Mouse (Mus musculus) frontal cortex, postnatal 25 days (tissue): ENCODE results near the gene Cd3eap.

Experiments used
- DNase-seq, 2 experiments: peaks; one replicate each; pipeline ENCODE4 v3.0.0; 2022; ENCODE audit warnings: low spot score in 2 of 2

Cd3eap gene

GRCm38 (mm10) chr7:19362276-19362675 is 3.0 kb upstream of the Cd3eap start:
- DNase-seq, result no peak

GRCm38 (mm10) chr7:19361720-19362119 is 2.4 kb upstream of the Cd3eap start:
- DNase-seq, result peak; percentile 39 to 60

GRCm38 (mm10) chr7:19360944-19361343 is 1.7 kb upstream of the Cd3eap start:
- DNase-seq, result peak; percentile 76 to 80

- peak; percentile 48 to 52 for DNase-seq
Measured at GRCm38 (mm10) chr7:19359892-19360641, 784 bp upstream of the Cd3eap start.

- DNase-seq, result no peak
Measured at GRCm38 (mm10) chr7:19358634-19359033, 649 bp downstream of the Cd3eap start.

GRCm38 (mm10) chr7:19357381-19358375 is 1.6 kb downstream of the Cd3eap start:
- DNase-seq, result no peak

- no peak for DNase-seq
Measured at GRCm38 (mm10) chr7:19356311-19356710, 3.0 kb downstream of the Cd3eap start.

- no peak for DNase-seq
Measured at GRCm38 (mm10) chr7:19354991-19355390, 4.3 kb downstream of the Cd3eap start.

GRCm38 (mm10) chr7:19350221-19350620 is 9.1 kb downstream of the Cd3eap start:
- no peak for DNase-seq

- DNase-seq, result no peak
Measured at GRCm38 (mm10) chr7:19349188-19349915, 9.9 kb downstream of the Cd3eap start.

GRCm38 (mm10) chr7:19344938-19345471 is 14.3 kb downstream of the Cd3eap start:
- peak; percentile 86 to 91 for DNase-seq

GRCm38 (mm10) chr7:19344237-19344847 is 14.9 kb downstream of the Cd3eap start, which contains the start of gene Ercc1:
TSS of gene Ercc1 (plus strand) at chr7:19344778.
- DNase-seq, result no peak

- peak in 1 of 2 experiments; percentile 48 for DNase-seq
Measured at GRCm38 (mm10) chr7:19343210-19343808, 16.0 kb downstream of the Cd3eap start.

GRCm38 (mm10) chr7:19342481-19343027 is 16.7 kb downstream of the Cd3eap start:
- DNase-seq, result peak; percentile 89 to 91

- DNase-seq, result no peak
Measured at GRCm38 (mm10) chr7:19341761-19342409, 17.4 kb downstream of the Cd3eap start.

GRCm38 (mm10) chr7:19341250-19341649 is 18.0 kb downstream of the Cd3eap start:
- DNase-seq, result no peak

- no peak for DNase-seq
Measured at GRCm38 (mm10) chr7:19338596-19338995, 20.7 kb downstream of the Cd3eap start.

GRCm38 (mm10) chr7:19338060-19338459 is 21.2 kb downstream of the Cd3eap start:
- no peak for DNase-seq

- no peak for DNase-seq
Measured at GRCm38 (mm10) chr7:19337122-19337521, 22.2 kb downstream of the Cd3eap start.

GRCm38 (mm10) chr7:19335583-19335982 is 23.7 kb downstream of the Cd3eap start:
- no peak for DNase-seq
